Mouse (Mus musculus) hindbrain, embryonic 10.5 days (tissue): ENCODE data around the gene Dhdh. TPM values are rescaled to one million over a fixed set of nuclear protein-coding genes. Genes with fewer than 3 reads are reported as not detected.

Source experiments
- DNase-seq: peaks from one replicate; pipeline ENCODE4 v3.0.0-alpha.2; 2017; ENCODE audit warnings: low spot score
- H3K27ac ChIP-seq: fragments of 300-500 bp; sonication (generic); 2 replicates; pipeline ENCODE4 v1.5.1; 2016; ENCODE audit warnings: mild to moderate bottlenecking, moderate library complexity
- H3K27me3 ChIP-seq: fragments of 300-500 bp; sonication (generic); 2 replicates; pipeline ENCODE4 v1.6.1; 2016; ENCODE audit warnings: mild to moderate bottlenecking; ENCODE audit not compliant: poor library complexity, insufficient read depth, severe bottlenecking
- H3K36me3 ChIP-seq: fragments of 300-500 bp; sonication (generic); 2 replicates; pipeline ENCODE4 v1.6.1; 2016; ENCODE audit warnings: mild to moderate bottlenecking, moderate library complexity
- H3K4me1 ChIP-seq: fragments of 300-500 bp; sonication (generic); replicated peaks from 2 replicates; pipeline ENCODE4 v1.6.1; 2016; ENCODE audit warnings: mild to moderate bottlenecking
- H3K4me3 ChIP-seq: fragments of 300-500 bp; sonication (generic); 2 replicates; pipeline ENCODE4 v1.5.1; 2016; ENCODE audit warnings: mild to moderate bottlenecking, moderate library complexity
- H3K9me3 ChIP-seq: fragments of 300-500 bp; sonication (generic); 2 replicates; pipeline ENCODE4 v1.6.1; 2016; ENCODE audit warnings: mild to moderate bottlenecking, moderate library complexity
- WGBS: fragments of 180-500 bp; shearing (Covaris S2); methylation state at CpG from one replicate; pipeline ENCODE4 v1.1.7; 2016; 5-methylcytosine and 5-hydroxymethylcytosine counted together
- polyA plus RNA-seq: library from polyadenylated mRNA; unstranded; fragments of >200 nt; fragmentation: Nextera tagmentation; extraction: Ambion mirVana; gene quantifications from 2 replicates; pipeline ENCODE4 v1.2.1, GENCODE M21; 2016

Dhdh gene
- polyA plus RNA-seq, 1 experiment from 2014 or later: 4.8 TPM

DNA sequence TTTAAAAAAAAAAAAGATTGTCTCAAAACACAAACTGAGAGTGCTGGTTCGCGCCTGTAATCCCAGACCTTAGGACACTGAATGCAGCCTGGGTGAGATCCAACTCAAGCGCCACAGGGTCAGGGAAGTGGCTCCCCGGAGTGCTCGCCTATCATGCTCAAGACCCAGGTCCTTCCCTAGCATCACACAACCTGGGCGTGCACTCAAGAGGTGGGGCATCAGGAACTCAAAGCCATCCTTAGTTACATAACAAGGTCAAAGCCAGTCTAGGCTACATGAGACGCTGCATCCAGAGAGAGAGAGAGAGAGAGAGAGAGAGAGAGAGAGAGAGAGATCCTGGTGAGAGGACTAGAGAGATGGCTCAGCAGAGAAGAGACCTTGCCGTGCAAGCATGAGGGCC, 62.0 kb downstream of the Dhdh start:
- Histone ChIP-seq H3K27me3 (peaks cover 7% of the 10 kb centered on the region; the same call in 1 of the 2 replicates), H3K4me3 (no peak overlapping the region), H3K36me3 (peaks cover 100% of the 10 kb centered on the region), H3K4me1 (no peaks in the 10 kb centered on the region), H3K9me3 (no peaks in the 10 kb centered on the region), H3K27ac (no peak overlapping the region)
- 94% methylated on average over 8 of the region's 8 CpGs for WGBS
- DNase-seq: no peak

DNA sequence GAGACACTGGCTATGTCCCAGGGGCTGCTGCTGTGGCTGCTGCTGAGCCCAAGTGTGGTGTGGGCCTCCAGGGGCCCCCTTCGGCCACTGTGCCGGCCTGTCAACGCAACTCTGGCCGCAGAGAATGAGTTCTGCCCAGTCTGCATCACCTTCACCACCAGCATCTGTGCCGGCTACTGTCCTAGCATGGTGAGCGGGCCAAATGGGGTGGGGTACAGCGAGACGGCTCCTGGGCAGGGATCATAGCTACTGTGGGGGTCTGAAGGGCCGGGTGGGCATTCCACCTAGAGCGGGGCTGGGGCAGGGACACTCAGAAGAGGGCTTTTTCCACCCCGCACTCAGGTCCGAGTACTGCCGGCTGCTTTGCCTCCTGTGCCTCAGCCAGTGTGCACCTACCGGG, 67.4 kb downstream of the Dhdh start:
- Histone ChIP-seq H3K36me3 (peaks cover 58% of the 10 kb centered on the region), H3K4me3 (no peak overlapping the region), H3K4me1 (peaks cover 20% of the 10 kb centered on the region), H3K9me3 (no peaks in the 10 kb centered on the region), H3K27me3 (peaks cover 61% of the 10 kb centered on the region), H3K27ac (no peak overlapping the region)
- 92% methylated on average over 14 of the region's 14 CpGs for WGBS
- no peak for DNase-seq

Other genes with a start within 250 kb of the Dhdh start
- gene Cd37, start 249.7 kb downstream of the Dhdh start, polyA plus RNA-seq: 1.0 and 1.1 TPM in 2 replicates
- gene Slc6a16, start 247.7 kb downstream of the Dhdh start, polyA plus RNA-seq: 0.26 TPM in 1 of 2 replicates, not detected in the other
- gene Slc6a21, start 211.3 kb downstream of the Dhdh start, polyA plus RNA-seq: not detected in 2 replicates
- gene Trpm4, start 155.0 kb downstream of the Dhdh start, polyA plus RNA-seq: 10.5 and 12.5 TPM in 2 replicates
- 0.36 and 0.42 TPM in 2 replicates for gene Hrc, start 153.5 kb downstream of the Dhdh start, polyA plus RNA-seq
- gene Ppfia3, start 121.8 kb downstream of the Dhdh start, polyA plus RNA-seq: 8.4 and 12.9 TPM in 2 replicates
- 0.89 and 1.5 TPM in 2 replicates for gene Lin7b, start 118.2 kb downstream of the Dhdh start, polyA plus RNA-seq
- 223 and 271 TPM in 2 replicates for gene Snrnp70, start 93.1 kb downstream of the Dhdh start, polyA plus RNA-seq
- gene Kcna7, start 83.2 kb downstream of the Dhdh start, polyA plus RNA-seq: 0.07 TPM in 1 of 2 replicates, not detected in the other
- gene Ntf5, start 75.1 kb downstream of the Dhdh start, polyA plus RNA-seq: 1.0 and 1.1 TPM in 2 replicates
- 0.60 and 1.5 TPM in 2 replicates for gene Lhb, start 68.0 kb downstream of the Dhdh start, polyA plus RNA-seq
- 43.2 and 45.7 TPM in 2 replicates for gene Gys1, start 54.0 kb downstream of the Dhdh start, polyA plus RNA-seq
- gene Ruvbl2, start 50.7 kb downstream of the Dhdh start, polyA plus RNA-seq: 192 and 212 TPM in 2 replicates
- gene Ftl1, start 28.9 kb downstream of the Dhdh start, polyA plus RNA-seq: 5,819 and 7,209 TPM in 2 replicates
- gene Bax, start 21.9 kb downstream of the Dhdh start, polyA plus RNA-seq: 264 and 295 TPM in 2 replicates
- gene Tulp2, start 6.9 kb downstream of the Dhdh start, polyA plus RNA-seq: 0.47 and 1.2 TPM in 2 replicates
- not detected in 2 replicates for gene Gm45808, start 2.0 kb downstream of the Dhdh start, polyA plus RNA-seq
- gene Nucb1, start 21.6 kb upstream of the Dhdh start, polyA plus RNA-seq: 110 and 115 TPM in 2 replicates
- 18.6 and 20.2 TPM in 2 replicates for gene Ppp1r15a, start 37.5 kb upstream of the Dhdh start, polyA plus RNA-seq
- 4.1 and 4.5 TPM in 2 replicates for gene Plekha4, start 37.5 kb upstream of the Dhdh start, polyA plus RNA-seq
- 1.1 and 1.5 TPM in 2 replicates for gene Hsd17b14, start 66.1 kb upstream of the Dhdh start, polyA plus RNA-seq
- 37.1 and 46.2 TPM in 2 replicates for gene Bcat2, start 81.3 kb upstream of the Dhdh start, polyA plus RNA-seq
- gene Fgf21, start 126.7 kb upstream of the Dhdh start, polyA plus RNA-seq: not detected in 2 replicates
- gene Fut1, start 128.5 kb upstream of the Dhdh start, polyA plus RNA-seq: 0.20 TPM in 1 of 2 replicates, not detected in the other
- gene Izumo1, start 133.0 kb upstream of the Dhdh start, polyA plus RNA-seq: 0.19 TPM in 1 of 2 replicates, not detected in the other
- gene Rasip1, start 138.7 kb upstream of the Dhdh start, polyA plus RNA-seq: 6.4 and 9.3 TPM in 2 replicates
- gene Mamstr, start 151.2 kb upstream of the Dhdh start, polyA plus RNA-seq: 2.6 and 2.9 TPM in 2 replicates
- 0.12 and 0.21 TPM in 2 replicates for gene Fut2, start 177.6 kb upstream of the Dhdh start, polyA plus RNA-seq
- 0.39 and 0.98 TPM in 2 replicates for gene Ntn5, start 195.2 kb upstream of the Dhdh start, polyA plus RNA-seq
- gene Sec1, start 205.6 kb upstream of the Dhdh start, polyA plus RNA-seq: 0.62 and 0.77 TPM in 2 replicates
- gene Car11, start 211.0 kb upstream of the Dhdh start, polyA plus RNA-seq: 8.3 and 13.0 TPM in 2 replicates
- 3.0 and 3.4 TPM in 2 replicates for gene Dbp, start 216.3 kb upstream of the Dhdh start, polyA plus RNA-seq
- gene Rpl18, start 226.7 kb upstream of the Dhdh start, polyA plus RNA-seq: 1,010 and 1,126 TPM in 2 replicates
- 33.6 and 35.5 TPM in 2 replicates for gene Sphk2, start 229.2 kb upstream of the Dhdh start, polyA plus RNA-seq
- 1.6 and 1.8 TPM in 2 replicates for gene Fam83e, start 232.4 kb upstream of the Dhdh start, polyA plus RNA-seq
- gene Spaca4, start 237.0 kb upstream of the Dhdh start, polyA plus RNA-seq: not detected in 2 replicates